Mouse (Mus musculus) midbrain, embryonic 11.5 days (tissue): ENCODE results near the gene Hsd17b3. TPM values are rescaled to one million over a fixed set of nuclear protein-coding genes. Genes with fewer than 3 reads are reported as not detected.

Experiments used
- ATAC-seq: fragments of 200-750 bp; cut with Nextera tagmentation; 2 replicates; pipeline ENCODE4 v1.8.0; 2017; ENCODE audit warnings: moderate TSS enrichment, moderate library complexity; ENCODE audit not compliant: low FRiP score
- DNase-seq: peaks from one replicate; pipeline ENCODE4 v3.0.0; 2015; ENCODE audit warnings: low spot score; ENCODE audit errors: missing footprints
- H3K27ac ChIP-seq: fragments of 300-500 bp; sonication (generic); 2 replicates; pipeline ENCODE4 v1.5.1; 2014; ENCODE audit warnings: low read depth, low read length
- H3K27me3 ChIP-seq: fragments of 300-500 bp; sonication (generic); 2 replicates; pipeline ENCODE4 v1.6.1; 2014; ENCODE audit warnings: mild to moderate bottlenecking, low read length, moderate library complexity, mixed read lengths; ENCODE audit not compliant: control insufficient read depth, insufficient read depth
- H3K36me3 ChIP-seq: fragments of 300-500 bp; sonication (generic); 2 replicates; pipeline ENCODE4 v1.6.1; 2014; ENCODE audit warnings: mild to moderate bottlenecking, low read length, moderate library complexity, mixed read lengths; ENCODE audit not compliant: control insufficient read depth, insufficient read depth
- H3K4me1 ChIP-seq: fragments of 300-500 bp; sonication (generic); 2 replicates; pipeline ENCODE4 v1.6.1; 2014; ENCODE audit warnings: low read length; ENCODE audit not compliant: control insufficient read depth, insufficient read depth
- H3K4me2 ChIP-seq: fragments of 300-500 bp; sonication (generic); 2 replicates; pipeline ENCODE4 v1.6.1; 2014; ENCODE audit warnings: mild to moderate bottlenecking, moderate library complexity
- H3K4me3 ChIP-seq: fragments of 300-500 bp; sonication (generic); 2 replicates; pipeline ENCODE4 v1.5.1; 2014; ENCODE audit warnings: low read depth, low read length
- H3K9ac ChIP-seq: fragments of 300-500 bp; sonication (generic); 2 replicates; pipeline ENCODE4 v1.6.1; 2014; ENCODE audit warnings: low read length
- H3K9me3 ChIP-seq: fragments of 300-500 bp; sonication (generic); 2 replicates; pipeline ENCODE4 v1.6.1; 2016; ENCODE audit warnings: low read length; ENCODE audit not compliant: control insufficient read depth
- WGBS: fragments of 180-500 bp; shearing (Covaris S2); extraction: QIAGEN DNeasy Blood & Tissue Kit; methylation state at CpG from one replicate; pipeline ENCODE4 v1.1.7; 2014; 5-methylcytosine and 5-hydroxymethylcytosine counted together
- polyA plus RNA-seq: library from polyadenylated mRNA; unstranded; fragments of >200 nt; fragmentation: Nextera tagmentation; extraction: Ambion mirVana; gene quantifications from 2 replicates; pipeline ENCODE4 v1.2.1, GENCODE M21; 2014

Hsd17b3 gene
- polyA plus RNA-seq, 1 experiment from 2014 or later: not detected

- H3K4me3 ChIP-seq: no peak overlapping the region
- H3K4me2 ChIP-seq: no peak overlapping the region
- no peak overlapping the region for H3K27ac ChIP-seq
- H3K36me3 ChIP-seq: no peaks in the 10 kb centered on the region
- H3K27me3 ChIP-seq: no peaks in the 10 kb centered on the region
- no peaks in the 10 kb centered on the region for H3K9me3 ChIP-seq
- 71% methylated on average over 3 of the region's 3 CpGs for WGBS
- DNase-seq: no peak
- no peaks in the 10 kb centered on the region for H3K4me1 ChIP-seq
- no peak for ATAC-seq
- H3K9ac ChIP-seq: no peak overlapping the region
These were observed 3.1 kb upstream of the Hsd17b3 start for GRCm38 (mm10) chr13:64092141-64092540.

DNA sequence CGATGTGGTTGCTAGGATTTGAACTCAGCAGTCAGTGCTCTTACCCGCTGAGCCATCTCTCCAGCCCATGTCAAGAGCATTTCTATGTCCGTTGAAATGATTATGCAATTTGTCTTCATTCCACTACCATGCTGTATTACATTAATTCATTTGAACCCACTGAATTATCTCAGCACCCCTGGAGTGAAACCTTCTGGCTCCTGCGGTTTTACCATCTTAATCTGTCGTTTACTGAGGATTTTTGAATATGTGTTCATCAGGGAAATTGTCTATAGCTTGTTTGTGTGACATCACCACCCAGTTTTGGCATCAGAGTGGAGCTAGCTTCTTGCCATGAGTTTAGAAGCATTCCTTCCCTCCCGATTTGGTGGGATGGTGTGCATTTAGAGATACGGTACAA, 2.0 kb upstream of the Hsd17b3 start:
- H3K27ac ChIP-seq: no peak overlapping the region
- no peaks in the 10 kb centered on the region for H3K4me1 ChIP-seq
- H3K9ac ChIP-seq: no peak overlapping the region
- 77% methylated on average over 7 of the region's 7 CpGs for WGBS
- no peaks in the 10 kb centered on the region for H3K27me3 ChIP-seq
- ATAC-seq: no peak
- H3K36me3 ChIP-seq: no peaks in the 10 kb centered on the region
- no peaks in the 10 kb centered on the region for H3K9me3 ChIP-seq
- no peak for DNase-seq
- no peak overlapping the region for H3K4me3 ChIP-seq
- H3K4me2 ChIP-seq: no peak overlapping the region

DNA sequence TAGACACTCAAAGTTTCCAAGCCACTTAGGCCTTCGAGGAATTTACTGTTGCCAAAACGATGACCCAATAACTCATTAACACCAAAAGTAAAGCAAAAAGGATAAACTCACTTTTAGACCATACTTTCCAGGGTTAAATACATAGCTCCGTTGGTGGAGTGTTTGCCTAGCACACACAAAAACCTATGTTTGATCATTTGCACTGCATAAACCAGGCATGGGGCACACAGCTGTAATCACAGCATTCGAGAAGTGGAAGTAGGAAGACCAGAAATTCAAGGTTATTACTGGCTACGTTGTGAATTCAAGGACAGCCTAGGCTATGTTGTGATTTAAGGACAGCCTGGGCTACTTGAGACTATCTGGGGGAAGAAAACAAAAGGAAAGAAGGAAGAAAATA, 1.2 kb upstream of the Hsd17b3 start:
- H3K9ac ChIP-seq: no peak overlapping the region
- H3K9me3 ChIP-seq: no peaks in the 10 kb centered on the region
- H3K4me3 ChIP-seq: no peak overlapping the region
- 83% methylated on average over 5 of the region's 5 CpGs for WGBS
- no peak for ATAC-seq
- no peak overlapping the region for H3K27ac ChIP-seq
- H3K27me3 ChIP-seq: no peaks in the 10 kb centered on the region
- H3K36me3 ChIP-seq: no peaks in the 10 kb centered on the region
- H3K4me2 ChIP-seq: no peak overlapping the region
- no peaks in the 10 kb centered on the region for H3K4me1 ChIP-seq
- DNase-seq: no peak

- H3K36me3 ChIP-seq: no peaks in the 10 kb centered on the region
- ATAC-seq: no peak
- H3K9me3 ChIP-seq: no peaks in the 10 kb centered on the region
- DNase-seq: peak; percentile 79
- no peak overlapping the region for H3K4me2 ChIP-seq
- H3K9ac ChIP-seq: no peak overlapping the region
- no peaks in the 10 kb centered on the region for H3K27me3 ChIP-seq
- WGBS: 87% methylated on average over 7 of the region's 7 CpGs
- no peak overlapping the region for H3K4me3 ChIP-seq
- H3K27ac ChIP-seq: no peak overlapping the region
- no peaks in the 10 kb centered on the region for H3K4me1 ChIP-seq
These were observed 973 bp downstream of the Hsd17b3 start for GRCm38 (mm10) chr13:64088057-64088456.

- H3K4me2 ChIP-seq: no peak overlapping the region
- WGBS: 92% methylated on average over 5 of the region's 5 CpGs
- H3K9ac ChIP-seq: no peak overlapping the region
- DNase-seq (peak; percentile 4), ATAC-seq (no peak)
- no peaks in the 10 kb centered on the region for H3K9me3 ChIP-seq
- H3K27ac ChIP-seq: no peak overlapping the region
- H3K27me3 ChIP-seq: no peaks in the 10 kb centered on the region
- H3K36me3 ChIP-seq: no peaks in the 10 kb centered on the region
- H3K4me1 ChIP-seq: peaks cover 12% of the 10 kb centered on the region
- no peak overlapping the region for H3K4me3 ChIP-seq
These were observed 3.0 kb downstream of the Hsd17b3 start for GRCm38 (mm10) chr13:64086036-64086435.

DNA sequence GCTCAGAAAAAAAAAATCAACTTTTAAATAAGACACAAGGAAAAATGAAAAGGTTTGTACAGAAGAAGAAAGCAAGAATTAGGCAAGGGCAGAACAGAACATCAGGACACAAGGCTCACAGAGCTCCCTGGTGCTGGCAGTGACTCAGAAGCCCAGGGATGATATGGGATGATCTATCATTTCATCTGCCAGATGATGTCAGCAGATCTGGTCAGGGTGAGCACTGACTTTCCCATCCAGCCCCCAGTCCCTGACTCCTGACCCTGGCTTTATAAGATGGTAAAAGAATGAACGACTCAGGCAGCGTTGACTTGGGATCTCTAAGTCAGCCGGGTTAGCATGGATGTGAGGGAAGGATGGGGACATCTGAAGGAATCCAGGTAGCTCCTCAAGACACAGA, 5.7 kb downstream of the Hsd17b3 start:
- peaks cover 13% of the 10 kb centered on the region for H3K4me1 ChIP-seq
- no peaks in the 10 kb centered on the region for H3K27me3 ChIP-seq
- no peaks in the 10 kb centered on the region for H3K9me3 ChIP-seq
- H3K36me3 ChIP-seq: no peaks in the 10 kb centered on the region
- DNase-seq (no peak), ATAC-seq (no peak)
- H3K4me2 ChIP-seq: no peak overlapping the region
- no peak overlapping the region for H3K4me3 ChIP-seq
- H3K9ac ChIP-seq: no peak overlapping the region
- WGBS: 91% methylated on average over 3 of the region's 3 CpGs
- no peak overlapping the region for H3K27ac ChIP-seq

DNA sequence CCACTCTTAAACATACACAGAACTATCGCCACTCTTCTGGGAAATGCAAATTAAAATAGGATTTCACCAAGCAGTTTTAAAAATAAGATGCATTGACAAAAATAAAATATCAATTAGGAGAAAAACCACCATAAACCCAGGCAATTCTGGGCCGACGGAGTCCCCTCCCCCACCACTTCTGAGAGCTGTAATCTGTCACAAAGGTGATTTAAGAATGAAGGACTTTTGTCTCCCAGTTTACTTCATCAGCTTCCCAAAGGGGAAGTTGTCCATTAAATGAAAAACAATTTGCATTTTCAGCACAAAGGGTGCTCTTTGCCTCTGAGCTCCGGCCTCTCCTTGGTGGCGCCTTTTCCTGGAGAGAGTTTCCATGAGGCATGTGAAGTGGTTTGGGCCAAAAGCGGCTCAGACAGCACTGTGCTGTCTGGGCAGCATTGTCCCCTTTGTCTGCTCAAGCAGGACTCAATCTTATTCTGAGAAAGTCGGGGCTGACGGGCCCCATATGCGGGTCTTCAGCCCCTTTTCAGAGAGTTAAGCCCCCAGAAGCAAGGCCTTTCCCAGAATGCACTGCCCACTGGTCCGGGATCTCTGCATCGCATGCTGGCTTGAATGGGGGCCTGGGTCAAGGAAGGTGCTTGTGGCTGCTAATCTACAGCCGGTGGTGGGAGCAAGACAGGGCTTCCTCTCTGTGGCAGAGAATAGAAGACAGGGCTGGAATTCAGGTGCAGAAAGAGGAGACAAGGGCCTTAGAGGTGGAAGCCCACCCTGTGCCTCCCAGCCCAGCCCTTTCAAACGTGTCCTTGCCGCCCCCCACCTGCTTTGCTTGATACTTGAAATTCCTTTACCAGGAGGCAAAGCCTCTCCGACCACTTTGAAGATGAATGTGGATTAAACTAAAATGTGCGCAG, 7.8 kb downstream of the Hsd17b3 start:
- Histone ChIP-seq H3K9me3 (no peaks in the 10 kb centered on the region), H3K27ac (peak overlapping the region; percentile 80), H3K4me2 (peak overlapping the region; percentile 23; the same call in 1 of the 2 replicates), H3K4me1 (peaks cover 13% of the 10 kb centered on the region), H3K27me3 (no peaks in the 10 kb centered on the region), H3K9ac (peak overlapping the region; percentile 41), H3K4me3 (no peak overlapping the region), H3K36me3 (no peaks in the 10 kb centered on the region)
- DNase-seq (peak; percentile 91), ATAC-seq (peak; percentile 89)
- 24% methylated on average over 16 of the region's 16 CpGs for WGBS

DNA sequence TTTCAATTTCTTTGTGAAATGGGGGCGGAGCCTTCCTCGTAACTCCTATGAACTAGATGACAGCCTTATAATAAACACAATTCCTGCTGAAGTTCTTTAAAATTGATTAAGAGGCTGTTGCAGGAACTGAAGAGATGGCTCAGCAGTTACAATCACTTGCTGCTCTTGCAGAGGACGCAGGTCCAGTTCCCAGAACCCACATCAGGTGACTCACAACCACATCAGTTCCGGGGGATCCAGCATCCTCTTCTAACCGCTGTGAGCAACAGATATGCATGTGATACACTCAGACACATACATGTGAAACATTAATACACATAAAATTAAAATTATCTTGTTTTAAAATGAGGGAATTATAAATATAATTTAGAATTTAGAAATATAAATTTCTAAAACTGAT, 11.4 kb downstream of the Hsd17b3 start:
- H3K4me3 ChIP-seq: no peak overlapping the region
- no peaks in the 10 kb centered on the region for H3K36me3 ChIP-seq
- peaks cover 13% of the 10 kb centered on the region for H3K4me1 ChIP-seq
- no peak overlapping the region for H3K27ac ChIP-seq
- no peaks in the 10 kb centered on the region for H3K27me3 ChIP-seq
- DNase-seq (no peak), ATAC-seq (no peak)
- WGBS: 88% methylated on average over 5 of the region's 5 CpGs
- H3K4me2 ChIP-seq: no peak overlapping the region
- H3K9ac ChIP-seq: no peak overlapping the region
- no peaks in the 10 kb centered on the region for H3K9me3 ChIP-seq

DNA sequence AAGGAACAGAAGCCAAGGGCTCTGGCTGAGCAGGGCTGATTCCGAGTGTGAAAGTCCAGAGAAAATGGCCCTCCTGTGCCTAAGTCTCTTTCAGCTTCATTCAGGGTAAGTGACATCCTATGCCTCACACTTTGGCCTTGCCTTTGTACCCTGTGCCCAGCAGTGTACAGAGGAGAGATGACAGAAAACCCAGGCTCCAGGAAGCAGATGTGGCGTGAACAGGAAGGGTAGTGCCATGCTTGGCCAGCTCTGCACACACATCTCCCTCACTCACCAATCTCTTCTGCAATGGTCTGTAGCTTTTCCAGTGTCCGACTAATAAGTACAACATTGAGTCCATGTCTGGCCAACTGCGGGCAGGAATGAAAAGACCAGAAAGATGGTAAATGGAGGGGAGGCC, 13.0 kb downstream of the Hsd17b3 start:
- Histone ChIP-seq H3K27ac (no peak overlapping the region), H3K36me3 (no peaks in the 10 kb centered on the region), H3K4me2 (no peak overlapping the region), H3K9me3 (no peaks in the 10 kb centered on the region), H3K4me1 (peaks cover 2% of the 10 kb centered on the region), H3K27me3 (no peaks in the 10 kb centered on the region), H3K9ac (no peak overlapping the region), H3K4me3 (no peak overlapping the region)
- no peak for ATAC-seq
- WGBS: 86% methylated on average over 4 of the region's 4 CpGs
- DNase-seq: no peak
